Mouse (Mus musculus): ENCODE measurements around the gene Zfand2a. TPM values are rescaled to one million over a fixed set of nuclear protein-coding genes. Genes with fewer than 3 reads are reported as not detected.
A peak's percentile ranks its signal among the peaks of the same experiment; 100 is the strongest.

Zfand2a gene
- polyA plus RNA-seq, 3 experiments from 2014 or later, result 8.1 to 10.3 (median 9.2) TPM

- no peak for ATAC-seq
These were observed 19.5 kb downstream of the Zfand2a start for GRCm38 (mm10) chr5:139464874-139465273.

DNA sequence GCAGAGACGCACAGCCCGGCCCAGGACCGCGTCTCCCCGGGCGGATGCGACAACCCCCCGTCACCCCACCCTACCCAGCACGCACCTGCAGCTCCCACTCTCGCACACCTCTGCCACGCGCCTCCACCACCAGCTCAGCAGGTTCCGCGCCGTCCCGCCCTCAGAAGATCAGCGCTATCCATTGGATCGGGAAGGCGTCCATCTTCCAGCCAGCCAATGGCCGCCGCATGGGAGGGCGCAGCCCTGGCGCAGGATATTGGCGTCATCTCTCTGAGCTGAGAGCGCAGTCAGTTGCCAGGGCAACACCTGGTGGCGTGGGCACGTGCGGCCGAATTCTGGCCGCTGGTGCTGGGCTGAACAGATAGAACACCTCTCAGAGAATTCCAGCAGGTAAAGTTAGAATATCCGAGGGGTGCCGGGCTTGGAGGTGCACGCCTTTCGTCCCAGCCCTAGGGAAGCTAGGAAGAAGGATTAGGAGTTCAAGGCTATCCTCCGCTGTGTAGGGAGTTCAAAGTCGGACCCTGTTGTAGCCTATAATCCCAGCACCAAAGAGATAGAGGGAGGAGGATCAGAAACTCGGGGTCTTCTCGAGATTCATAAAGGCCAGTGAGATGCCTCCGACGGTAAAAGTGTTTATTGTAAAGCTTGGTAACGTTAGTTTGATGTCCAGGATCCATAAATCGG is 23.8 kb downstream of the Zfand2a start, which contains the start of gene 3110082I17Rik:
TSS of gene 3110082I17Rik (minus strand) at position 144 of the 684 bp plus-strand sequence.
- ATAC-seq, result peak; percentile 100

DNA sequence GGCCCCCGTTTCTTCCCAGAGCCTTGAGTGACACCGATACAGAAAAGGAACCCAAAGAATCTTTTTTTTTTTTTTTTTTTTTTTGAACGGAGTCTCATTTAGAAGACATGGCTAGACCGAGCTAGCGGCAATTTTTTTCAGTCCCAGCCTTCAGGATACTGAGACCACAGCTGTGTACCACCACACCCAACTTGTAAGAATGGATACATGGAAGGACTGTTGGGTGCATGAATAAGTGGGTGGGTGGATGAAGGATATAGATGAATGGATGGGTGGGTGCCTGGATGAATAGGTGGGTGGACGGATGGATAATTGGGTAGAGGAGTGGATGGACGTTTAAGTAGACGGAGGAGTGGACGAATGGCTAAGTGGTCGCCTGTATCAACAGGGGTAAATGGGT is 24.4 kb downstream of the Zfand2a start:
- ATAC-seq, result no peak

DNA sequence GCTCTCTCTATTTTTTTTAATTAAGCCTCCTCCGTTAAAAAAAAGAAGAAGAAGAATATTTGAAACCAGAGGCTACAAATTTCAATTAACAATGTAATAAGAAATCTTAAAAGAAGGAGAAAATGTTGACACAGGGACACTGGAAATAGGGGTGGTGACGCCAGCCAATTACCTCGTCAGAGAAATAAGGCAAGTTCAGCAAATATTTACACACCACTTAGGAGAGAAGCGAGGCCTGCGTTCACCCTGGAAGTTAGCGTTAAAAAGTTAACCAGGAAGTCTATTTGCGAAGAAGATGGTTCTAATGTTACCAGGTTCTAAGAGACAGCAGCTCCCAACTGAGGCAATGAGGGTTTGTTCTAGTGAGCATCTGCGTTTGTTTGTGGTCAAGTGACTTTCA is 27.1 kb downstream of the Zfand2a start:
- ATAC-seq, result no peak

GRCm38 (mm10) chr5:139455166-139455565 is 29.2 kb downstream of the Zfand2a start:
- no peak for ATAC-seq

DNA sequence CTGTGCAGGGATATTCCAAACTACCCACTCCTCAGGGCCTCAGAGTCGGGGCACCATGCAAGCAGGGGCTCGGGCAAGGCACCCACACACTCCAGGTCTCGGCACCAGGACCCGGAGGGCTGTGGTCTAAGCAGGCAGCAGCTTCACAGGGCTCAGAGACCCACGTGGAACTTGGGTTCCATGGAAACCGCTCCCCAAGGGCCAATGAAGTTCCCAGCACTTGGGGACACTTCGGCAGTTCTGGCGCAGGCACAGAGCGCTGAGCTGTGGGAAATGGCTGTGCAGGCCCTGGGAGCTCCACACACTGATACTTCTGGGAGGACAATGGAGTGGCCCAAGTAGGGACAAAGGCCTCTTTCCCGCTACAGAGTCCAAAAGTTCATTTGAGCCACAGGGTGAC is 31.3 kb downstream of the Zfand2a start:
- no peak for ATAC-seq

GRCm38 (mm10) chr5:139449926-139450325 is 34.4 kb downstream of the Zfand2a start:
- no peak for ATAC-seq

DNA sequence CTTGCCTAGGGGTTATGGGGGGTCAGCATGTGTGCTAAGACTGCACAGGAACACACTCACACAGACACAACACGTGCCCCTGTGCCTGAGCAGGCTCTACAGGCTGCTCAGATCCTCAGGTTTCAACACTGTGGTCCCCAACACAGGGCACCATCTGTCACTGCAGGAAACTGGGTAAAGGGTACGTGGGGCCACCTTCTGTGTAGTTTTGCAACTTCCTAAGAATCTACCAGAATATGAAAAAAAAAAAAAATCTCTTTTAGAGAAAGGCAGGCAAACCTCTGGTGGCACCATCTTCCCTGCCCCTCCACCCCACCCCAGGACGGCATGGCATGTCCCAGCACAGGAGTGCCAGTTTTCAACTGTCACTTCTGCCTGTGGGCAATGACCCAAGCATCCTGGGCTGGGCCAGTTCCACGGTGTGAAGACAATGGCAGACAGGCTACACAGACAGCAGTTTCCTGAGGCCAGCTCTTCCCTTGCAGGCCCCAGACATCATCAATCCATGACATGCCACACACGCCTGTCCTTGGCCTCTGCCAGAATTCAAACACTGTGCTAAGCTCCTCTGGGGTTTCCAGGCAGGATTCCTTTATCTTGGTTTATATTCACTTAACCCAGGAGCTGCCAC is 35.1 kb downstream of the Zfand2a start:
- no peak for ATAC-seq

- no peak for ATAC-seq
These were observed 36.3 kb downstream of the Zfand2a start for GRCm38 (mm10) chr5:139448025-139448424.

- ATAC-seq, result no peak
These were observed 39.1 kb downstream of the Zfand2a start for GRCm38 (mm10) chr5:139445258-139445657.

DNA sequence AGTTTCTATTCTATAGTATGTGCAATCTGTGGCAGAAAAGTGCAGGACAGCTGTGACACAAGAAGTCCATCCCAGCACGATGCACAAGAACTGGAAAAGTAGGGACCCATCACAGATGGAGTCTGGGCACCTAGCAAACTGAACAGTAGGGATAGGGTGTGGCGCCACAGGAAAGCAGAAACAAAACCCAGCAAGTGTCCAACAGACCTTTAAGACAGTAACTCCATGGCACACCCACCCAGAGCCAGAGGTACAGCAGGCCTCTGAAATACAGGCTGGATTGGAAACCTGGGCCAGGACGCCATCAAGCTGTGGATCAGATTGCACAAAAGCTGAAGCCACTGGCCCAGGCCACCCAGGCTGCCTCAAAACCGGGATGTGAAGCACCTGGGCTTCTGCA is 41.4 kb downstream of the Zfand2a start:
- no peak for ATAC-seq

DNA sequence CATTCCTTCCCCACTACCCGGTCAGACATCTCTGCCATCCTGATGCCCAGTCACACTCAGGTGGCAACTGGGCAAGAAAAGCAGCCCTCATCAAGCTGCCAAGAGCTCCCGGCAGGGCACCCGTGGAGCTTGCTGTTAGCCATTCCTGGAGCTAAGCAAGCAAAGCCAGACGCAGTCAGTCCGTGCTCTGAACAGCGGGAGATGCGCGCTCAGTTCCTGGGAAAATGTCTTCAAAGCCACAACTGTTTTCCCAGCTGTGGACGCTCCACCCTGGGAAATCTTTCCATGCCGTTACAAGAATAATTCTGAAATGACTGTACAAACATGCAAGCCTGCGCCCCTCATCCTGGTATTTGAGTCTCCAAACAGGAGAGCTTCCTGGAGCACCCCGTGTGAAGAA is 41.9 kb downstream of the Zfand2a start:
- ATAC-seq, result no peak

DNA sequence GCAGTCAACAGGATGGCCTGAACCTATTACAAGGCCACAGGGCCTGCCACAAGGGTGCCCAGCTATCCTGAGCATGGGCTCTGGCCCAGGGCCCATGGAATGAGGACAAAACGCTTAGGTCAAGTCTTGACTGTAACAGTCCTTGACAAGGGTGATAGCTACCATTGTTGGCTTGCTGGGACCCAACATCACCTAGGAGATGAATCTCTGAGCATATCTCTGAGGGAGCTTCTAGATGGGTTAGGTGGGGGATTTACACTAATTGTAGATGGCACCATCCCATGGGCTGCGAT is 42.7 kb downstream of the Zfand2a start:
- no peak for ATAC-seq

DNA sequence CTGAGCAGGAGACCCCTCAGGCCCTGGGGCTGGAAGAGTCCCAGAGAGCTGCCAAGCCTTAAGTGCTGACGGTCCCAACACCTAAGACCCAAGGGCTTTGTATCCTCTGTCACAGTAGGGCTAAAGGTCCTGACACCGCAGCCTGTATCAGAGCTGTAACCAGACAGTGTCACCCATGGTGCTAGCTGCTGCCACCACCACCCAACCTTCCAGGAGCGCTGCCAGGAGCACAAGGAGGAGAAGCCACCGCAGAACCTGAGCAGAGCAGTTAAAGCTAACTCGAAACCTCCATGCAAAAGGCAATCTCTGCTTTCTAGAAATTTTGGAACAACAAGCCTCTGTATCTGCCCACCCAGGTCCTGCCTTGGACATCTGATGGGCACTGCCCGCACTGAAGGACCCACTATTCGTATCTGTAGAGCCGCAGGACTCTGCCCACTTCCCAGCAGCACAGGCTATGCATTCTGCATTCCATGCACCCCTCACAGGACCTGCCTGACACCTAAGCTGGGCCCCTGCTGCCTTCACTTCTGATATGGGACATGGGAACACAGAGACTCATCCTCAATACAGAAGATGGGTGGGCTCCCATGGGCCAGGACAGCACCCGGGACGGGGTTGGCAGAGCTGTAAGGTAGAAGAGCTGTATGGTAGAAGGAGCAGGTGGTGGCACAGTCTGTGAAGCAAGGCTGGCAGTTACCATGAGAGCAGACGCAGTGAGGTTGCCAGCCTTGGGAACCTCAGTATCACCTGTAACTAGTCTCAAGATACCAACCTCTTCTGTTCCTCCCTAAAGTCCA is 43.2 kb downstream of the Zfand2a start:
- no peak for ATAC-seq

DNA sequence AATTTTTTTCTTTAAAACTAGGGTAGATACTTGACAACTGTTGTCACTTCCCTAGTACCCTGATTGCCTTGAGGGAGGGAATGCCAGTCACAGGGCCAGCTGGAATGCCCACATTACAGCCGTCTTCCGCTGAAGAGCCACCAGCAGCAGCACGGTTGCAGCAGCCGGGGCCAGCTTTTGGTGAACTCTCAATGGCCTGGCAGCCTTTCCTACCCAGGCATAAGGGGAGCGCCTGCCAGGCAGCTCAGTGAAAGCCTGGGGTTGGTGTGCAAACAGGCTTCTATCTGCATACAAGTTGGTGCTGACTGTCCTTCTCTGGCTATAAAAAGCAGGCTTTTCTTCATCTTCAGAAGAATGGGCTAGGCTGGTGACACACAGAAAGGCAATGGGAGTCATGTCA is 43.9 kb downstream of the Zfand2a start:
- ATAC-seq, result no peak

DNA sequence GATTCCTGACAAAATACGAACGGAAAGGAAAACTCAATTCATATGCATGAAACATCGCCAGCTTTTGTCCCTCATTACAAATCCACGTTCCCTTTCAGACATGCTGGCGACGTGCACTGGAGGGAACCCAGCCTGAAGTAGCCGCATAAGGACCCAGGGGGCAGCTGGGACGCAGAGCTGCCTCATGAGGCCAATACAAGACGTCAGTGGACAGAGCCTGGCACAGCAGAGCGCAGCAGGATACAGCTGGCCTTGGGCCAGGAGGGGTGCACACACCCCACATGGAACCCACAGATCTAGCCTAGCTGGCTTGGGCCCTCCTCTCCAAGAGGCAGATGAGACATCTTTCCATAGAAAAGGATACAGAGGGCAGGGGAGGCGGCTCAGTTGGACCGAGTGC is 45.9 kb downstream of the Zfand2a start:
- ATAC-seq, result no peak

GRCm38 (mm10) chr5:139437769-139438168 is 46.6 kb downstream of the Zfand2a start:
- no peak for ATAC-seq

- no peak for ATAC-seq
These were observed 49.4 kb downstream of the Zfand2a start for GRCm38 (mm10) chr5:139434940-139435339.

DNA sequence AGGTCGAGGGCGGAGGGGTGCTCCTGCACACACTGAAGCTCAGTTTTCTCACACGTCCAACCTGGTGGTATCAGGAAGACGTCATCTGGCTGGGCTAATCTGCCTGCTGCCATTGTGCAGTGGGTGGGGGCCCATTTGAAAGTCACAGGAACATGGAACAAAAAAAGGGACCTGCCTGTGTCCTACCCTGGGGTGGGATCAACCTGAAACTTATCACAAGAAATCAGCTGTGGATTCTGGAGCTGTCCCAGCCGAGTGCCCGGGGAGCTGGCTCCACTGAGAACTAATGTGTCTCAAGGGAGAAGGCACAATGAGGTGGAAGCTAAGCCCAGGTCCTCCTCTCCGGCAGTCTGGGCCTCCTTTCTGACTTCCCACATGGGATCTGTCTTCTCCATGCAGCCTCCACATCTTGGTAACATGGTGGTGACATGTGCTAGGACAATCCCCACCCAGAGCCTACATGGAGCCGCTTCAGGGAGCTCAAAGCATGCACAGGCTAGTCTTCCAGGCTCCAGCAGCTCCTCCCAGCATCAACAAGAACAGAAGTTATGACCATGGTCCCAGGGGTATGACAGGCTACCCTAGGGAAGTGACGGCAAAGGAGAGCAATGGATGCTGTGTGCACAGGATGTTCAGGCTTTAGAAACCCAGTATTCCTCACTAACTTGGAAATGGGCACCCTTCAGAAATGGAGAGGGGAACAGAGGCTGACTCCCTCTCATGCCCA is 50.3 kb downstream of the Zfand2a start:
- ATAC-seq, result no peak

GRCm38 (mm10) chr5:139432747-139433508 is 51.4 kb downstream of the Zfand2a start:
- ATAC-seq, result no peak

- no peak for ATAC-seq
These were observed 52.0 kb downstream of the Zfand2a start for GRCm38 (mm10) chr5:139432333-139432732.

- no peak for ATAC-seq
These were observed 54.5 kb downstream of the Zfand2a start for GRCm38 (mm10) chr5:139429818-139430341.
